Mouse (Mus musculus) spleen, embryonic (tissue): ENCODE results near the gene C1rl.
"Not testable (repeated sequence)": the region's sequence is repeated elsewhere in the genome, so short reads cannot be mapped to it uniquely, and the experiment has no call there.

Experiments
- CTCF ChIA-PET: fragments of 350-600 bp; sonication (Branson Sonifier 250); formaldehyde crosslinking; loops from one replicate; lab custom pipeline; 2022; lab: Charles Lee

The C1rl gene

GRCm38 (mm10) chr6:124499914-124500566 lies 7.1 kb downstream of the C1rl start:
- CTCF ChIA-PET, result no interaction called here

DNA sequence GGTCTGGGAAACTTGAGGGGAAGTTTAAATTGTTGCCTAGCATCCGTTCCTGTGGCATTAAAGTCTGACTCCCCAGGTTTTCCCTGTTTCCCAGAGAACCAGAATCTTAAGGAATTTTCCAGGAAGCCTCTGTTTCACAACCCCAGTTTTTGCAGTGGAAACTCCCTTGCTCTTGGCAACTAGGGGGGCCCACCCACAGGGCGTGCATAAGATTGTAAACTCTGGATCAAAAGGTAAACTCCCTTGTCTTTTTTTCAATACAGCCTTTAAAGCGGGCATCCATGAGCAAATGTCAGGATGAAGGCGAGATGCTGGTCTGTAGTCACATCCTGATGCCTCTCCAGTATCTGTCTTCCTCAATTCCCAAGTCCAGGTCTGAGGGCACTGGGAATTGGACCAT lies 8.6 kb downstream of the C1rl start:
- CTCF ChIA-PET, result no interaction called here

DNA sequence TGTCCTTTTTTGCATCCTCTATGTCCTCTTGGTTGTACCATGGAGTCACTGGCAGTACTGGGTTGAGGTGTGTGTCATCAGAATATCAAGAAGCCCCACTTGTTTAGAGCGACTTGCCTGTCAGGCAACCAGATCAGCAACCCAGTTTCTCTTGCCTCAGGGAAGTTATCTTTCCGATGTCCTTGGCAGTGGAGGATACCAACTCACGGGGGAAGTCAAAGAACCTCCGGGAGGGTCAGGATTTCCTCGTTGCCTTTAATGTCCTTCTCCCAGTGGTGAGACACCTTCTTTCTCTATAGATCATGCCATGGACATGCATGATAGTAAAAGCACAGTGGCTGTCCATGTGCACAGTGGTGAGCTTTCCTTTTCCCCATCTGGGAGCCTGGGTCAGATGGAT lies 9.1 kb downstream of the C1rl start:
- CTCF ChIA-PET, result no interaction called here

DNA sequence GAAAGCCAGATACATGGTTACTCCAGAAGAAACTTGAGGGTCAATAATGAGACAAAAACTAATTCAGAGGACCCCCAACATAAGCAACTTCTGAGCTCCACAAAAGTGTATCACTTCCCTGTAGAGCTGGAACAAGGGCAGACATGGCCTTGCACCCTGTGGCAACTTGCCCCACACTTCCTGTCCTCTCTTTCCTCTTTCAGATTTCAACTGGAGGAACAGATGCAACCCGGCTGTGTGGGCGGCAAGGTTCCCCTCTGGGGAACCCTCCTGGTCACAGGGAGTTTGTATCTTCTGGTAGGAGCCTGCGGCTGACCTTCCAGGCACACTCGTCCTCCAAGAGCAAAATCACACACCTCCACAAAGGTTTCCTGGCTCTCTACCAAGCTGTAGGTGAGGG lies 12.1 kb downstream of the C1rl start:
- CTCF ChIA-PET, result no interaction called here

- CTCF ChIA-PET, result no interaction called here
Measured at GRCm38 (mm10) chr6:124506991-124507390, 14.1 kb downstream of the C1rl start.

DNA sequence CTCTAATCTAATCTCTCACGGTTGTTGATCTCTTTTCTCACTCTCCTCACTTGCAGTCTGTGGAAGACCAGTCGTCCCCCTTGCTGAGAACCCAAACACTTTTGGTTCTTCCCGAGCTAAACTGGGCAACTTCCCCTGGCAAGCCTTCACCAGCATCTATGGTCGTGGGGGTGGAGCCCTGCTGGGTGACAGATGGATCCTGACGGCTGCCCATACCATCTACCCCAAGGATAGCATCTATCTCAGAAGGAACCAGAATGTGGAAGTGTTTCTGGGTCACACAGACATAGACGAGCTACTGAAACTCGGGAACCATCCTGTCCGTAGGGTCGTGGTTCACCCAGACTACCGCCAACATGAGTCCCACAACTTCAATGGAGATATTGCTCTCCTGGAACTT lies 15.4 kb downstream of the C1rl start:
- CTCF ChIA-PET, result no interaction called here

- CTCF ChIA-PET, result not testable (repeated sequence)
Measured at GRCm38 (mm10) chr6:124509192-124509591, 16.3 kb downstream of the C1rl start.

- CTCF ChIA-PET, result interaction anchor here (0.6 kb wide), 2 partner anchors 250 to 338 kb away, joined by 6 to 13 read pairs; no protein-coding TSS in a partner anchor
Measured at GRCm38 (mm10) chr6:124511936-124512335, 19.0 kb downstream of the C1rl start.

DNA sequence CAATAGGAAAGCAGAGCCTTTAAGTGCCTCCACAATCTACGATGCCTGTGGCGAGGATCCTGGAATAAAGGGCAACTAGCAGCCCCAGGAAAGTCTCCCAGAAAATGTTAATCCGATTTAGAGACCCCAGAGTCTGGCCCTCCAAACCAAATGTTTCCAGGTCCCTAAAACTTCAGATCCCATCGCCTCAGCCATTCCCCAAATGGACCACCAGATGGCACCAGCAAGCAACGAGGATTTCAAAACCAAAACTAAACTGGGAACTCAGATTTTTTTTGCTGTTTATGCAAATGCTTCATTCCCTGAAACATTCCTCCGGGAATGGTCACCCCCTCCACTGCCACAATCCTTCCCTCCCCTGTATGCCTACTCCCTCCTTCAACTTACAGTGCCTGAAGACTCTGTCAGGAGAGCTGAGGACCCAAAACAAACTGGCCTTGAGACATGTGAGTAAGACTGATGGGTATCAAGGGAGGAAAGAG lies 19.5 kb downstream of the C1rl start, which contains the start of gene C1ra:
TSS of gene C1ra (plus strand) at position 51 of the 482 bp plus-strand sequence.
- CTCF ChIA-PET, result interaction anchor here (0.6 kb wide), 1 partner anchor 337 kb away, joined by 13 read pairs; no protein-coding TSS in a partner anchor

DNA sequence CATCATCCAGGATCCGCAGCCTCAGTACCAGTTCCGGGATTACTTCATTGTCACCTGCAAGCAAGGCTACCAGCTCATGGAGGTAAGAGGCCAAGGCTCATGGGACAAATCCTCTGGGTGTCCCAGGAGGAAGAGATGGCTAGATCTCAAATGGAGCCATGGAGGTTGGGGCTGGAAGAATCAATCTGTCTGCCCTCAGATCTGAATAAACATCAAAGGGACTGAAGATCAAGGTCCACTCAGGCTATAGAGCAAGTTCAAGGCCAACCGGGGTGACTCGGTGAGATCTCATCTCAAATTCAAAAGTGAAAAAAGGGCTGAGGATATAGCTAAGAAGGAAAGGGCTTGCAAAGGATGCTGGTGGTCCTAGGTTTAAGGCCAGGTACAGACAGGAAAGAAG lies 24.8 kb downstream of the C1rl start:
- CTCF ChIA-PET, result not testable (repeated sequence)

- CTCF ChIA-PET, result not testable (repeated sequence)
Measured at GRCm38 (mm10) chr6:124522082-124522481, 29.2 kb downstream of the C1rl start.

DNA sequence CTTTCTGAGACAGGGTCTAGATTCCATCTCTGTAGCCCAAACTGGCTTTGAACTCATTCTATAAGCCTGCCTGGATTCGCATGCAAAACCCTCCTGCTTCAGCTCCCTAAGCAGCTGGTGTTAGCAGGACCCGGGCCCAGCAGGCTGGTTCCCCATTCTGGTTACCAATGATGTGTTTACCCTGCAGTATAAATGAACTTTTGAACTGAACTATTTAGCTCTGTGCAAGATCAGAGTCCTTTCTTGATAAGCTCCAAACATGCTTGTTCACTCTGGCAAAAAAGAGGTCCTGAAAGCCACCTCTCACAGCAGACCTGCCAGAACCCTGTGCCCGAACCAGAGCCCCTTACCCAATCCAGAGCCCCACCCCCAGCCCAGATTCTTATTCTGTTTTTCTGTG lies 35.0 kb downstream of the C1rl start:
- CTCF ChIA-PET, result interaction anchor here (0.6 kb wide), 1 partner anchor 104 kb away, joined by 4 read pairs; no protein-coding TSS in a partner anchor

DNA sequence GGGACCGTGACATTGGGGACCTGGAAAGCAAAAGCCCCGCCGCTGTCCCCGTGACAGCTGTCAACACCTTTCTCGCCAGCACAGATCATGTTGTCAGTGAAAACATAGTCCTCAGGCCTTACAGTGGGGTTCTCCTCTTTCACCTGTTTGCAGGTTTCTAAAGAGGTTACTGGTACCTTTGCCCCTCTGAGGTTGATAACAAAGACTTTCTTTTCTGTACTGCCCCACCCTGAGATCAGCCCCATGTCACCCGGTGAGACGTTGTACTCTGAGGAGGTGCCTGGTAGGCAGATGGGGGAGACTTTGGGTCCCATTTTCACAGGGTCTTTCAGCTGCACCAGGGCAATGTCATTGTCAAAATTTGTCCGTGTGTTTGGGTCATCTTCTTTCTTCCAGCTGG lies 38.2 kb downstream of the C1rl start:
- CTCF ChIA-PET, result no interaction called here

GRCm38 (mm10) chr6:124536125-124536829 lies 43.4 kb downstream of the C1rl start:
- CTCF ChIA-PET, result not testable (repeated sequence)

DNA sequence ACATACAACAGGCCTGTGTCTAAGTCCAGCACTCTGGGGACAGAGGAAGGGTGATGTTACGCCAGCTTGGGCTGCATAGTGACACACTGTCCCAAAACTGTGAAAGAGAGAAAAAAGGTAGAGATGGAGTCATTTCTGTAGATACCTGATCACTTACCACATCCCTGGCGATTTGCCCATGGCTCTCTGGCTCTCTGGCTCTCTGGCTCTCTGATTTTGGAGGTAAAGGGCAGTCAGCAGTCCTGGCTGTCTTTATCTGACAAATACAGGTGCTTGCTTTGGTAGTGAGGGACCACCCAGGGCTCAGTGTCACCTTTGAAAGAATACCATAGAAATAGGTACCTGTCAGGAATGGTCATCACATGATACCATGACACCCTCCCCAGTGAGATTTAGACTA lies 48.3 kb downstream of the C1rl start:
- CTCF ChIA-PET, result not testable (repeated sequence)

GRCm38 (mm10) chr6:124542284-124542683 lies 49.4 kb downstream of the C1rl start, which contains the start of gene C1s1:
TSS of gene C1s1 (minus strand) at chr6:124542359.
- CTCF ChIA-PET, result interaction anchor here (0.6 kb wide), 1 partner anchor 48 kb away, joined by 8 read pairs; no protein-coding TSS in a partner anchor

GRCm38 (mm10) chr6:124544466-124544865 lies 51.6 kb downstream of the C1rl start:
- CTCF ChIA-PET, result no interaction called here

DNA sequence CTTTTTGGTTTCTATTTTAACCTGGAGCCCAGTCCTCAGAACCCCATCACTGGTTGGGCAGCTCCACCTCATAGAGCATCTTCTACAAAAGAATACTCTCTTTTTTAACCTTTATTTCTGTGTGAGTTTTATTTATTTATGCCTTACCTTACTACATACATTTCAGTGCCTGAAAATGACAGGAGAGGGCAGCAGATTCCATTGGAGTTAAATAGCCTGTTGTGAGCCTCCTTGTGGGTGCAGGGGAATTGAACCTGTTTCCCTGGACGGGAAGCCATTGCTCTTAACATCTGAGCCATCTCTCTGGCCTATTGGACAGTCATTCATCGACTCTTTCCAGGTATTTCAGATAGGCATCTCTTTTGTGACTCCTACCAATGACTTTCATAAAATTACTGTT lies 52.5 kb downstream of the C1rl start:
- CTCF ChIA-PET, result no interaction called here

DNA sequence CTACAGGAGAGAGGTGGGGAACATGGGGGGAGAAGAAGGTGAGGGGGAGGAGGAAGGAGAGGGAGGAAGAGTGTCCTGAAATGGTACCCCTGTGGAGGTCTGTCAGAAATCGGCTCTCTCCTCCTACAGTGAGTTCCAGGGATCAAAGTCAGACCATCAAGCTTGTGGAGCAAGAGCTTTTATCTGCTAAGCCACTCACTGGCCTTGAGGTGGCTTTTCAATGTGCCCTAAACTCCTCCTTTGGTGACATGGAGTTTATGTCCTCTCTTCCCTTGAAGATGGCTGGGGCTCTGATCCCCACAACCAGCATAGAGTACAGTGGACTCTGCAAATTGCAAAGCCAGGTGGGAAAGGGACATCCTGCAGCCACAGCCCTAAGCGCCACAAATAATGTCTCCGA lies 55.1 kb downstream of the C1rl start:
- CTCF ChIA-PET, result not testable (repeated sequence)

DNA sequence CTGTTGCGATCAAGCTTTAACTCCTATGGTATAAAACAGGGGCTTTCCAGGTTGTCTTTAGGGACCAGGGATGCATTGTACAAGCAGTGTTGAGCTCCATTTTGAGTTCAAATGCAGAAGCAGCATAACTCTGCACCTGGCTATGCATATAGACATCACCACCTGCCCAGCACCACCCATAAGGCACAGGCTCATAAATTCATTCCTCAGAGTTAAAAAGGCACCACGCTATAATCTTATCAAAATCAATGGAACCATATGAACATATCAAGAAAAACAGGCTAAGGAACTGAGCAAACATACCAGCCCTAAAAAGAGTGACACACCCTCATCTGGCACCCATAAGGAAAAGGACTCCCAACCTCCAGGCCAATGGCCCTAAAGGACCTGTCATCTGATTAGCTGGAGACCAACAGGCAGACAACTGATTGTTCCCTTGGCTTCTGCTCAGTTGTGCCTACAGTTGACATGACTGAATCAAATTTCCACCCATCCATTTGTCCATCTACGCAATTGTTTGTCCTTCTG lies 56.2 kb downstream of the C1rl start:
- CTCF ChIA-PET, result no interaction called here

GRCm38 (mm10) chr6:124552766-124553165 lies 59.9 kb downstream of the C1rl start:
- CTCF ChIA-PET, result no interaction called here

- CTCF ChIA-PET, result not testable (repeated sequence)
Measured at GRCm38 (mm10) chr6:124555956-124556355, 63.0 kb downstream of the C1rl start.
